Mouse (Mus musculus) spleen, postnatal 36 days (tissue): ENCODE data around the gene Nwd1.

Experiments used
- DNase-seq, 2 experiments: peaks; one replicate each; pipeline ENCODE4 v3.0.0; 2022; ENCODE audit warnings: low spot score in 2 of 2, mixed read lengths in 1 of 2

The Nwd1 gene

DNA sequence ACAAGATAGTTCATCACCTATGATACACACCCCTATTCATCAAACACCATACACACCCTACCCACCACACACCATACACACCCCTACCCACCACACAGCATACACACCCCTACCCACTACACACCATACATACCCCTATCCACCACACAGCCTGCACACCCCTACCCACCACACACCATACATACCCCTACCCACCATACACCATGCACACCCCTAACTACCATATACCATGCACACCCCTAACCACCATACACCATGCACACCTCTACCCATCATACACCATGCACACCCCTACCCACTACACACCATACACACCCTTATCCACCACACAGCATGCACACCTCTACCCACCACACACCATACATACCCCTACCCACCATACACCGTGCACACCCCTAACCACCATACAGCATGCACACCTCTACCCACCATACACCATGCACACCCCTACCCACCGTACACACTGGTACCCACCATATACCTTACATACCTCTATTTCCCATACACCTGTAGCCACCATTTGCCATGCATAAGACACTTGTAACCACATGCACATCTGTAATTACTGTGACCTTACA is 51.9 kb downstream of the Nwd1 start:
- DNase-seq = no peak

DNA sequence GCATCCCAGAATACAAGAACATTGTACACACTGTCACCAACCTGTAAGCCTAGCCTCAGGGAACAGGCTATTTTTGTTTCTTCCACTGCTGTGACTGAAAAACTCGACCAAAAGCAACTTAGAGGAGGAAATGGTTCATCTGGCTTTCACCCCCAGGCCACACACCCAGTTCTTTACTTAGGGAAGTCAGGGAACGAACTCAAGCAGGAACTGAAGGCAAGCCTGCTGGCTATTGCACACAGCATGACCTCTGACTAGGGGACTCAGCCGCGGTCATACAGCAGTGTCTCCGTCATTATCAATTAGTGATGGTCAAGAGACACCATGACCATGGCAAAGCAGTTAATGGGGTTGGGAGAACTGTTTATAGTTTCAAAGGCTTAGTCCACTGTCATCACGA is 66.1 kb downstream of the Nwd1 start:
- DNase-seq = no peak

DNA sequence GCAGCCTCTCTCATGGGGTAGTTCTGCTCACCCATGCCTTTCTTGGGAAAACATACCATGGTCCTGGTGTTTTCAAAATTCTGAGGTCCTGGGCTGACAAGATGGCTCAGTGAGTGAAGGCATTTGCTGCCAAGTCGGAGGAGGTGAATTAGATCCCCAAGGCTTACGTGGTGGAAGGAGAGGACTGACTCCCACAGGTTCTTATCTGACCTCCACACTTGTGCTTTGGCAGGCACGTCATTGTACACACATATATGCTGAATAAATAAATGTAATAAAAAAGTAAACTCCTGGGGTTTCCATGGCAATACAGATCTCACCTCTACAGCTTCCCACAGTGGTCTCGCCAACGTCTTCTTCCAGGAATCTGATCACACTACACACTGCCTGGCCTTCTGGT is 70.1 kb downstream of the Nwd1 start:
- no peak for DNase-seq

DNA sequence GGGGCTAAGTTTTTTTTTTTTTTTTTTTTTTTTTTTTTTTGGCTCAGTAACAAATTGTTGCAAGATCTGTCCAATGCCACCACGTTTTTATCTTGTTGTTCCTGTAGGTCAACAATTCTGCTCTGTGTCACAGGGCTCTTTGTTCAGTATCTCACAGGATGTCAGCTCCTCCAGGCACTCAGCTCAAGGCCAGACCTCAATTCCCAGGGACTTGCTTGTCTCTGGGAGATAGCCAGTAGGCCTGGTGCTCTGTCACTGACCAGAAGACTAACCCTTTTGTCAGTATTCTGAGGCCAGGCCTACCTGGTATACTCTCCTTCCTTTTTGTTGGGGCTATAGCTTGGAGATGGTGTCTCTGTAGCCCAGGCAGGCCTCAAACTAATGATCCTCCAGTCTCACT is 74.0 kb downstream of the Nwd1 start:
- no peak for DNase-seq

DNA sequence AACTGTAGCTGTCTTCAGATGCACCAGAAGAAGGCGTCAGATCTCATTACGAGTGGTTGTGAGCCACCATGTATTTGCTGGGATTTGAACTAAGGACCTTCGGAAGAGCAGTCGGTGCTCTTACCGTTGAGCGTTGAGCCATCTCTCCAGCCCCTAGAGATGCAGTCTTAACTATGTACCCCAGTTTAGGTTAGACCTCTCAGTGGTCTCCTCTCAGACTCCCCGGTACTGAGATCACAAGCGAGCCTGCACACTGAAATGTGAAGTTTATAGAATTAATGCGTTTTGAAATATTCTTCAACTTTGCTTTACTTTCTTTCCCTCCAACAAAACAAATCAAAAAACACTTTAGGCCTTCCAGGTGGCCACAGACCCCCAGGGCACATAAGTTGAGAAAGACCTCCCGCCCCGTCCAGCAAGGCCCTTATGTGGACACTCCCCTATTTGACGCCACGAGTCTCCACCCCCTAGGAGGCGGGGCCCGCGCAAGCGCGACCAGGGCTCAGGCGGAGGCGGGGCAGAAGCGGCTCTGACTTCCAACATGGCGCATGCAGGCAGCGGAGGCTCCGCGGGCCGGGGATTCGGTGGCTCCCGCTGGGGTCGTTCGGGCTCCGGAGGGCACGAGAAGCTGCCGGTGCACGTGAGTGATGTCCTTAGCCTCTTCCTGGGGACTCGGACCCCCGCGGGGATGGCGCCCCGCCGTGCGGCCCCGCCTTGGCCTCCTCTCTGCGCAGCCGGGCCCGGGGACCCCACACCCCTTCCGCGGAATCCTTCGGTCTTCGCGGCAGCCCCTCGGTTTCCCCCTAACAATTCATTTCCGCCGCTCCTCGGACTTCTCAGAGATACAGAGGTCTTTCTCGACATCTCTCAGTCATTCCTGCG is 76.5 kb downstream of the Nwd1 start, which contains the start of gene Sin3b:
Gene Sin3b (plus strand): TSS at position 517 of the 882 bp plus-strand sequence.
- peak; percentile 93 to 94 for DNase-seq

DNA sequence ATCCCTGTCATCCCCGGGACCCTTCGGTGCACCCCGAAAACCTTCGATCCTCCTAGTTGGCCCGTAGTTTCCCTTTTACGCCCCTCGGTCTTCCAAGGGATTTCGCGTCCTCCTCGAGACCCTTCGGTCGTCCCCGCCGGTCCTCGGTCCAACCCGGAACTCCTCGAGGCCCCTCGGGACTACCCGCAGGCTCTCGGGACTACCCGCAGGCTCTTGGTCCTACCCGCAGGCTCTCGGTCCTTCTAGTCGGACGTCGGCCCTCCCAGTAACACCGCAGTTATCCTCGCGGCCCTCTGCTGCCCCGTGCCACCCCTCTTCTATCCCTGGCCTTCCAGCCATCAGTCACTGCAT is 77.1 kb downstream of the Nwd1 start:
- DNase-seq = peak in 1 of 2 experiments; percentile 17

DNA sequence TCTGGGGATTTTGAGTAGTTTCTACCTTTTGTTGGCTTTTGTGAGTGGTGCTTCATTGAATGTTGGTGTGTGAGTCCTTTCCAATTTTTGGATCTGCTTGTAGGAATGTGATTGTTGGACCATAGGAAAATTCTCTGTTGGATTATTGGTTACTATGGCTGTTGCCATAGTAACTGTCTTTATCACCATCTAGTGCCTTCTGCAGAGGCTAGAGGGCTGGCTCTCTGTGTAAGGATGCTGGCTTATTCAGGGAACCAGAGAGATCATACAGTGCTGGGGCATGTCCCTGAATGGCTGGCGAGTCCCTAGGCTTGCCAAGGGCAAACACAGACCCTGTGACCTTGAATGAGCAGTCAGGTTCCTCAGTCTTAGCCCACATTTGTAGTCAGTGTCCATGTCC is 82.1 kb downstream of the Nwd1 start:
- DNase-seq = no peak

DNA sequence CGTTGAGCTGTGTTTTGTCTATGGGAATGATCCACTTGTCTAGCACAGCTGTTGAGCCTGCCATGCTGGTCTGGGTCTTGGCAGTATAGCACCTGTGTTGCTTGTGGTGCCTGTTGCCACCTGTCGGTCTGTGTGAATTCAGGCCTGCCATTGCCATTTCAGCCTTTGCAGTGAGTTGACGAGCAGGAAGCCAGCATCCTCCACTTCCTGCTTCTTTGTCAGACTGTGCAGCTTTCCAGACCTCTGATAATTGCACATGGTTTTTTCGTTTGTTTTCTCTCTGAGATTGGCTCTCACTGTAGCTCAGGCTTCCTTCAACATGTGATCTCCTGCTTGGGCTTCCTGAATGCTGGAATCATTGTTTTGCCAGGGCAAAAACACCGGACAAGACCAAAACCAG is 88.5 kb downstream of the Nwd1 start:
- no peak for DNase-seq

DNA sequence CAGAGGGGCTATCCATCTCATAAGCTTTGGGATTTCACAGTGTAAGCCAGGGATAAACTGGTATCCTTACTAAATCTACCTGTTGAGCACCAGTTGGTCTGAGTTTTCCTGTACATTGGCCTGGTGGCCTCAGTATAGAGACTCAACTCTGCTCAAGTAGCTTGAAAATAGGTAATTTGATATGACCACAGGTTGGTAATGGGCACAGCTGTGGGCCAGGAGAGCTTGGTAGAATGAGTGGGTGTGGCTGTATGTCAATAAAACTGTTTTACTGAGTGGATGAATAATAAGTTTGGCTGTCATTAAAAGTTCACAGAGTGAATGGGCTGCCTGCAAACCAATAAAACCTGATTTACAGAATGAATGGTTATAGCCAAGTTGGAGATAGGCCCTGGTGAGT is 90.4 kb downstream of the Nwd1 start:
- no peak for DNase-seq

DNA sequence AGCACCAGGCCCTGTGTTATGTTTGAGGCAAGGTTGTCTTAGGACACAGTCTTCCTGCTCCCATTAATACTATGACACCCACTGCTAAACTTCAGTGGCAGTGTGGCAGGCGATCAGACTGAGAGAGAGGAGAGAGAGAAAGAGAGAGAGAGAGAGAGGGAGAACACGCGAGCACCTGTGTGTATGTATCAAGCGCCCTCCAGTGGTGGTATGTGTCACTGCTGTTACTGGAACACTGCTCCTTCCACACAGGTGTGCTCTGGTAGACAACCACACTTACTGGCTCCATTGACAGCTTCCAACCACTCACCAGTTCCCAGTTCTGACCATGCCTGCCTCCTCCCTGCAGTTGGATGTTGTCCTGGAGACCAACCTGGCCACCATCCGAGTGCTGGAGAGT is 99.5 kb downstream of the Nwd1 start:
- DNase-seq = peak in 1 of 2 experiments; percentile 27

DNA sequence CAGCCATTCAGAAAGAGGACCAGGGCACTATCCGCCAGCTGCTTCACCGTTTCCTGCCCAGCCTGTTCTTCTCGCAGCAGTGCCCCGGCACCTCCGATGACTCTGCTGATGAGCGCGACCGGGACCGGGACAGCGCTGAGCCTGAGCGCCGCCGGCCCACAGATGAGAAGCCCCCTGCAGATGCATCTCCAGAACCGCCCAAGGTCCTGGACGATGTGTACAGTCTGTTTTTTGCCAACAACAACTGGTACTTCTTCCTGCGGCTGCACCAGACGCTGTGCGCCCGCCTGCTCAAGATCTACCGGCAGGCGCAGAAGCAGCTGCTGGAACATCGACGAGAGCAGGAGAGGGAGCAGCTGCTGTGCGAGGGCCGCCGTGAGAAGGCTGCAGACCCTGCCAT is 103.3 kb downstream of the Nwd1 start:
- DNase-seq = no peak

DNA sequence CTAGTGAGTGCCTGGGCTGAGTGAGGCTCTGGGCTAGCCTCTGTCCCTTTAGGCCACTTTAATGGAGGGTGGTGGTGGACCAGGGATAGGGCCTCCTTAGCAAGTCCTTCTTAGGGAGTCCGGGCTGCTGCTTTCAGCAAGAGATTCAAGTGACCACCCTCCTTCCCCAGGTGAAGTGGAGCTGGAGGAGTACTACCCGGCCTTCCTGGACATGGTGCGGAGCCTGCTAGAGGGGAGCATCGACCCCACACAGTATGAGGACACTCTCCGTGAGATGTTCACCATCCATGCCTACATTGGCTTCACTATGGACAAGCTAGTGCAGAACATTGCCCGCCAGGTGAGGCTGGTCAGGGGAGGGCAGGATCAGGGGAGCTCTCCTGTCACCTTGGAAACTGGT is 103.8 kb downstream of the Nwd1 start:
- DNase-seq = no peak

DNA sequence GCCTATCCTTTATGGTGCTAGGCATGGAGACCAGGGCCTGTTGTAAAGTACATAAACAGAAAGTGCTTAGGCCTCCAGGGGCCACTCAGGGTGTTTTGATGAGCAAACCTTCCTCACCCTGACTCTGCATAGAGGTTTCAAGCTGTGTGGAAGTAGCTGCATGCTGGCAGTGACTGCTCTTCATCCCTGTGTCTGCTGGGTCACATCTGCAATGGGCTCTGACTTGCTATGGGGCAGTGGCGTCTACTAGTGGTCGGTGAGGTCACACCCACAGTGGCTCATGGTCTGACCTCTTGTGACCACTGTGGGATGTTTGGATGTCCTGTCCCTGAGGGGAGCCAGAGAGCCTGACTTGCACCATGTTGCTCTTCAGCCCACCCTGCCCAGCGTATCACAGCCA is 104.6 kb downstream of the Nwd1 start:
- DNase-seq = no peak

DNA sequence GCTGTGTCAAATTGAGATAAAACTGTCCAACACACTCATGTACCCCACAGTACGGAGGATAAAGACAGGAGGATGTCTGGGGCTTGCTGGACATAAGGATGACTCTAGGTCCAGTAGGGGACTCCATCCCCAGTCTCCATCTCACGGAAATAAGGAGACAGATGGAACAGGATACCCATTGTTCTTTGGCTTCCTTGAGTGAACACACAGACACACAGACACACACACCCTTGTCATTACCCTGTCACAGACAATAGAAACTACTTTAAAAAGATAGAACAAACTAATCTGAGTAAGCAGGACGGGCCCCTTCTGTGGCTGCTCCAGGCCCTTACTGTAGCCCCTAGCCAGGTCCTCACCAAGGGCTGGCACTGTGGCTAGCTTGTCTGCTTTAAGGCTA is 105.8 kb downstream of the Nwd1 start:
- no peak for DNase-seq

DNA sequence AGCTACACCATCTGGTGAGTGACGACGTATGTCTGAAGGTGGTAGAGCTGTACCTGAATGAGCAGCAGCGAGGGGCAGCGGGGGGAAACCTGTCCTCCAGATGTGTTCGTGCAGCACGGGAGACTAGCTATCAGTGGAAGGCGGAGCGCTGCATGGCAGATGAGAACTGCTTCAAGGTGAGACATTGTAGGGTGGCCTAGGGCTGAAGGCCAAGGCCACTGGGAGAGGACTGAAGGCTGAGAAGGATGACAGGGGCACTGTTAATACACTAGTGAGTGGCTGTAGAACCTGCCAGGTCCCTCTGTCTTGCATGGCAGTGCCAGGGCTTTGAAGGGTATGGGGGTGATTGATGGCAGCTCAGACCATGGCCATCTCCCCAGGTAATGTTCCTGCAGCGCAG is 106.7 kb downstream of the Nwd1 start:
- DNase-seq = no peak

DNA sequence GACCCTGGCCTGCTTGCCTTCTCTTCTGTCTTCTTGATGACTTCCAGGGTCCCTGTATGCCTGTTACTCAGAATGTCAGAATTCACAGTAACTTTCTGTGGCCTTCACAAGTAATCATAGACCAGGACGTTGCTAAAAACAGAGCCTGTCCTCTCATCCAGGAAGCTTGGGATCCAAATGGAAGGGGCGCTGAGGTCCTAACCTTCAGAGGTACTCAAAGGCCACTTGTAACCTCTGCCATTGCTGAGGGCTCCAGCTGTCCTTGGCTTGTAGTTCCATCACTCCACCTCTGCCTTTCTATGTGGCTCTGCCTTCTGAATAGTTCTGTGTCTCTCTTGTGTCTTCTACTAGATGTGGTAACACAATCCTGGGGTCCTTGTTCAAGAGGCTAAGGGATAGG is 107.3 kb downstream of the Nwd1 start:
- no peak for DNase-seq

DNA sequence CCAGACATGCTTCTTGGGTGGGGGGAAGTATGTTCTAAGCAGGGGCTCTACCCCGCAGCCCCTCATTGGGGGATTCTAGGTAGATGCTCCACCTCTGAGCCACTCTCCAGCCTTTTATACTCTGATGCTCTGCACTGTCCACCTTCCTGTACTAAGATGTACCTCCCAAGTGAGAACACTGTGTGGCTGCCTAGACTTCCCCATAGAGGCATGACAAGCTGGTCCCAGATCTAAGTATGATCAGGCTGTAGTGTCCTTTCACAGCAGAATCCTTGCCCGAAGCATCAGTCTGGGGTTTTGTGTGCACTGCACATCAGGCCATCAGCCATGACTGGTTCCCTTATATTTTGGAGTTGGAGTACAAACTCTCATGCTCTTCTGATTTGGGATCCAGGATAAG is 109.5 kb downstream of the Nwd1 start:
- DNase-seq = no peak

DNA sequence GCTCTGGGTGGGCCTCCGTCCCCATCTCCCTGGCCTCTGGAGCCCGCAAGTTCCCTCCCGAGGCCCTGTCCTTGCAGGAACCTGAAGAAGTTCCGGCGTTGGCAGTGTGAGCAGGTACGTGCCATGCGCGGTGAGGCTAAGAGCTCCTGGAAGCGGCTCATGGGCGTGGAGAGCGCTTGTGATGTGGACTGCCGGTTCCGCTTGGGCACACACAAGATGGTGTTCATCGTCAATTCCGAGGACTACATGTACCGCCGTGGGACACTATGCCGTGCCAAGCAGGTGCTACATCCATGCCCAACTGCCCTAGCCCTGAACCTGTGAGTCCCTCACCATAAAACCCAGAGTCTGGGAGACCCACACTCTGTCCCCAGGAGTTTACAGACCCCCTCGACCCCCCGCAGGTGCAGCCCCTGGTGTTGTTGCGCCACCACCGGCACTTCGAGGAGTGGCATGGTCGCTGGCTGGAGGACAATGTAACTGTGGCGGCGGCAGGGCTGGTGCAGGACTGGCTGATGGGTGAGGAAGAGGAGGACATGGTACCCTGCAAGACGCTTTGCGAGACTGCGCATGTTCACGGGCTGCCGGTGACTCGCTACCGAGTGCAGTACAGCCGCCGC is 110.4 kb downstream of the Nwd1 start:
- DNase-seq = no peak

DNA sequence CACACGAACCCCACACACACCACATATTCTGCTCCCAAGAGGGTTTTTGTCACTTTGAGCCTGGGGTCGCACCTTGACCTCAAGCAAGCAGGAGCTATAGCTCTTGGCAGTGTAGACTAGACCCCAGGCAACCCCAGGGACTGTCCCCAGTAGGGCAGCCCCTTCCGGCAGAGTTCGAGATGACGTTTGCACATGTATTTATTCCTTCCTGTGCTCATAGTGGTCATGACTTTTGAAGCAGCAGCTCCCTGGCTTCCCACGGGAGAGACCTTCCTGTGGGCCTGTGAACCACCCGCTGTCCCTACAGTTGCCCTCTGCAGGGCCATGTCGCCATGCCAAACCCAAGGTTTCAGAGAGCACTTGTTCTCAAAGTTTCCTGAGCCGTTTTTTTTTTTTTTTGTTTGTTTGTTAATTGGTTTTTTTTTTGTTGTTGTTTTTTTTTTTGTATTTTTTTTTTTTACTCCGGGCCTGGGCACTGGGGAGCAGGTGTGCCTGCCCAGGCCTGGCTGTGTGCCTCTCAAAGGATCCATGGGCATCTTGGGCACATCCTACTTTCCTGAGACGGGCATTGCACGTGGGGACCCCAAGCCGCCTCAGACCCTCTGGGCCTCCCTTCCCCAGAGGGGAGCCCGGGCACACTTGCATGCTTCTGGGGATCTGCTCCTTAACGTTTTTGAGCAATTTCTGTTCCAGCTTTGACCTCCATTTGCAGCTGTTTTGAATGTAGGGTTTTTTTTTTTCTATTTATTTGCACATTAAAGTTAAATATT is 111.1 kb downstream of the Nwd1 start:
- DNase-seq = no peak

DNA sequence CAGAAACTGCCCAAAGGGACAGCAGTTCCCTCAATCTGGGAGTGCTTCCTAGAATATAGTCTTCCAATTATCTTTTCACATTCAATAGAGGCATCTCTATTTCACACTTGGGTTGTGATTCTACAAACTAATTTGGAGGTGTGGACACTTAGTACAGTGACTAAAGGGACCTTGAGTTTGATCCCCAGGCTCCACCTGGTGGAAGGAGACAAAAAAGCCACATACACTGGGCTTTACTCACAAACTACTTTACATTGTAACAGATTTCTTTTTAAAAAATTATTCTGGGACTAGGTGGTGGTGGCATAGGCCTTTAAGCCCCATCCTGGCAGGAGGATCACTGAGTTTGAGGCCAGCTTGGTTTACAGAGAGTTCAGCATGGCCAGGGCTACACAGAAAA is 111.8 kb downstream of the Nwd1 start:
- DNase-seq = no peak

DNA sequence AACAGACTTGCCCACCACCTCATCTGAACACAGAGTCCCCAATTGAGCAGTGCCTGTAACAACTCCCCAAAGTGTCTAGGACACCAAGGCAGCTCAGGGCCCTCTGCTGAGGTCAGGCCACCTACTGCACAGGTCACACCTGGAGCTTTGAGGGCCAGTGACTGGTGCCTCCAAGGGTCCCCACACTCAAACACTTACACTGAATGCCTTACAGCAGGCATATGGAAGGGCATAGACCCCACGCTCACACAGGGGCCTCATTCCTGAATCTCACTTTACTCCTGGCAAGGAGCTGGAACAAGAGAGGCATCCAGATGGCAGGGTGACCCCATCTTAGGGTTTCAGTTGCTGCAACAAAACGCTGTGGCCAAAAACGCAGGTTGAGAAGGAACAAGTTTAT is 113.7 kb downstream of the Nwd1 start:
- no peak for DNase-seq

DNA sequence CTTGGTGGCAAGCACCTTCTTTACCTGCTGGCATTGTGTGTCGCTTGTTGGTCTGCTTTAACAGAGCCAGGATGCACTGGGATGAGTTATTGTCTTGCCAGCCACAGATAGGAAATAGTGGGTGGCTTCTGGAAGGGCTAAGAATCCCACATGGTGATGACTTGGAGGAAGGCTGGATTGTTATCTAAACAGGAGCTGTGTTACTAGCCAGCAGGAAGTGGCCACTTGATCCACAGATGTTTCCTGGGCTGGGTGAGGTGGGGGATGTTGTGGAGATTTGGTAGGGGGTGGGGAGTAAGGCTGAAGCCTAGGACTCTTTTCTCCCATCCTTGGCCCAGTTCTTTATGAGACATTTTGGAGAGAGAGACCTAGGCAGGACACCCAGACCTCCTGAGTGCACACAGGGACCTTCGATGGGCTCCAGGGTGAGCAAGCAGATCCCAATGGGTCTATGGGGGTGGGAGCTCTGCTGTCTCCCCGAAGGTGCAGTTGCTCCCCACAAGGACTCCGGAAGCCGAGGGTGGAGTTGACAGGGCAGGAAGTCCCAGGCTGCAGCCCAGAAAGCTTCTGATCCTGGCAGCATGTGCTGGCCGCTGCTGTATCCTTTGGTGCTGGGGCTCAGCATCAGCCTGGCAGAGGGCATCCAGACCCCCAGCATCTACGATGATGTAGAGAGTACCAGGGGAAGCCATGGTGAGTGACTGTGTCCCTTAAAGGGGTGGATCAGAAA is 115.0 kb downstream of the Nwd1 start, which contains the start of gene F2rl3:
Gene F2rl3 (plus strand): TSS at position 559 of the 730 bp plus-strand sequence.
- DNase-seq = peak in 1 of 2 experiments; percentile 28
